Mouse (Mus musculus): ENCODE results near the gene 1700010B08Rik.

1700010B08Rik gene

GRCm38 (mm10) chr2:173722251-173722857 lies 3.1 kb downstream of the 1700010B08Rik start:
- DNase-seq (ENCODE audit: low spot score), result no peak

GRCm38 (mm10) chr2:173724382-173724781 lies 5.2 kb downstream of the 1700010B08Rik start:
- no peak for DNase-seq (ENCODE audit: low spot score)

GRCm38 (mm10) chr2:173724940-173725807 lies 6.0 kb downstream of the 1700010B08Rik start:
- DNase-seq (ENCODE audit: low spot score), result no peak

- DNase-seq (ENCODE audit: low spot score), result no peak
Observed at GRCm38 (mm10) chr2:173725819-173726218, 6.6 kb downstream of the 1700010B08Rik start.

- no peak for DNase-seq (ENCODE audit: low spot score)
Observed at GRCm38 (mm10) chr2:173730444-173730966, 11.3 kb downstream of the 1700010B08Rik start.

- DNase-seq (ENCODE audit: low spot score), result no peak
Observed at GRCm38 (mm10) chr2:173734426-173734825, 15.2 kb downstream of the 1700010B08Rik start.

- peak; percentile 97 for DNase-seq (ENCODE audit: low spot score)
Observed at GRCm38 (mm10) chr2:173737222-173737989, 18.2 kb downstream of the 1700010B08Rik start, which contains the start of gene Vapb. Gene Vapb (plus strand): TSS chr2:173737511.

GRCm38 (mm10) chr2:173738232-173738631 lies 19.0 kb downstream of the 1700010B08Rik start:
- DNase-seq (ENCODE audit: low spot score), result no peak

- DNase-seq (ENCODE audit: low spot score), result no peak
Observed at GRCm38 (mm10) chr2:173739107-173739506, 19.9 kb downstream of the 1700010B08Rik start.

GRCm38 (mm10) chr2:173742090-173742489 lies 22.9 kb downstream of the 1700010B08Rik start:
- no peak for DNase-seq (ENCODE audit: low spot score)

- DNase-seq (ENCODE audit: low spot score), result no peak
Observed at GRCm38 (mm10) chr2:173742744-173743143, 23.5 kb downstream of the 1700010B08Rik start.

- no peak for DNase-seq (ENCODE audit: low spot score)
Observed at GRCm38 (mm10) chr2:173744070-173744815, 25.0 kb downstream of the 1700010B08Rik start.

- DNase-seq (ENCODE audit: low spot score), result no peak
Observed at GRCm38 (mm10) chr2:173748961-173749659, 29.9 kb downstream of the 1700010B08Rik start.

GRCm38 (mm10) chr2:173755433-173756144 lies 36.4 kb downstream of the 1700010B08Rik start:
- no peak for DNase-seq (ENCODE audit: low spot score)

GRCm38 (mm10) chr2:173757624-173758155 lies 38.5 kb downstream of the 1700010B08Rik start:
- no peak for DNase-seq (ENCODE audit: low spot score)

GRCm38 (mm10) chr2:173760607-173761006 lies 41.4 kb downstream of the 1700010B08Rik start:
- DNase-seq (ENCODE audit: low spot score), result no peak

GRCm38 (mm10) chr2:173764629-173765028 lies 45.4 kb downstream of the 1700010B08Rik start:
- DNase-seq (ENCODE audit: low spot score), result no peak

- DNase-seq (ENCODE audit: low spot score), result no peak
Observed at GRCm38 (mm10) chr2:173767959-173768595, 48.9 kb downstream of the 1700010B08Rik start.

GRCm38 (mm10) chr2:173769183-173769582 lies 50.0 kb downstream of the 1700010B08Rik start:
- no peak for DNase-seq (ENCODE audit: low spot score)

All from left cerebral cortex, adult 11 months (tissue).